Mouse (Mus musculus): ENCODE measurements around the gene Runx2. TPM values are rescaled to one million over a fixed set of nuclear protein-coding genes. Genes with fewer than 3 reads are reported as not detected.

Gene Runx2
- total RNA-seq, 2 experiments from 2014 or later, result 7.8 to 54.9 TPM

- no peak for ATAC-seq (replicated peaks; ENCODE audit: poor library complexity)
Measured at GRCm38 (mm10) chr17:44599856-44600255, 214.7 kb downstream of the Runx2 start.

- ATAC-seq (replicated peaks; ENCODE audit: poor library complexity), result peak; percentile 34; the same call in 1 of the 2 replicates
Measured at GRCm38 (mm10) chr17:44599132-44599531, 215.5 kb downstream of the Runx2 start.

- ATAC-seq (replicated peaks; ENCODE audit: poor library complexity), result no peak
Measured at GRCm38 (mm10) chr17:44597918-44598504, 216.6 kb downstream of the Runx2 start.

GRCm38 (mm10) chr17:44592737-44593090 lies 221.9 kb downstream of the Runx2 start:
- no peak for ATAC-seq (replicated peaks; ENCODE audit: poor library complexity)

GRCm38 (mm10) chr17:44592067-44592736 lies 222.4 kb downstream of the Runx2 start:
- no peak for ATAC-seq (replicated peaks; ENCODE audit: poor library complexity)

- ATAC-seq (replicated peaks; ENCODE audit: poor library complexity), result no peak
Measured at GRCm38 (mm10) chr17:44588470-44588869, 226.1 kb downstream of the Runx2 start.

GRCm38 (mm10) chr17:44588020-44588419 lies 226.6 kb downstream of the Runx2 start:
- ATAC-seq (replicated peaks; ENCODE audit: poor library complexity), result no peak

GRCm38 (mm10) chr17:44586196-44586595 lies 228.4 kb downstream of the Runx2 start:
- ATAC-seq (replicated peaks; ENCODE audit: poor library complexity), result no peak

- no peak for ATAC-seq (replicated peaks; ENCODE audit: poor library complexity)
Measured at GRCm38 (mm10) chr17:44584781-44585180, 229.8 kb downstream of the Runx2 start.

- no peak for ATAC-seq (replicated peaks; ENCODE audit: poor library complexity)
Measured at GRCm38 (mm10) chr17:44577791-44578190, 236.8 kb downstream of the Runx2 start.

GRCm38 (mm10) chr17:44570899-44571298 lies 243.7 kb downstream of the Runx2 start:
- no peak; the same call in 1 of the 2 replicates for ATAC-seq (replicated peaks; ENCODE audit: poor library complexity)

- ATAC-seq (replicated peaks; ENCODE audit: poor library complexity), result peak; percentile 20; the same call in 1 of the 2 replicates
Measured at GRCm38 (mm10) chr17:44569020-44569621, 245.5 kb downstream of the Runx2 start.

GRCm38 (mm10) chr17:44566992-44567391 lies 247.6 kb downstream of the Runx2 start:
- ATAC-seq (replicated peaks; ENCODE audit: poor library complexity), result no peak

GRCm38 (mm10) chr17:44565884-44566515 lies 248.6 kb downstream of the Runx2 start:
- ATAC-seq (replicated peaks; ENCODE audit: poor library complexity), result no peak

- ATAC-seq (replicated peaks; ENCODE audit: poor library complexity), result no peak
Measured at GRCm38 (mm10) chr17:44565311-44565831, 249.2 kb downstream of the Runx2 start.

- ATAC-seq (replicated peaks; ENCODE audit: poor library complexity), result no peak
Measured at GRCm38 (mm10) chr17:44564611-44565198, 249.9 kb downstream of the Runx2 start.

- ATAC-seq (replicated peaks; ENCODE audit: poor library complexity), result no peak
Measured at GRCm38 (mm10) chr17:44560016-44560415, 254.6 kb downstream of the Runx2 start.

GRCm38 (mm10) chr17:44557199-44558111 lies 257.1 kb downstream of the Runx2 start:
- no peak for ATAC-seq (replicated peaks; ENCODE audit: poor library complexity)

- no peak for ATAC-seq (replicated peaks; ENCODE audit: poor library complexity)
Measured at GRCm38 (mm10) chr17:44554941-44555340, 259.7 kb downstream of the Runx2 start.

GRCm38 (mm10) chr17:44549551-44549950 lies 265.0 kb downstream of the Runx2 start:
- ATAC-seq (replicated peaks; ENCODE audit: poor library complexity), result no peak
